Mouse (Mus musculus) lung, adult 2 months (tissue): ENCODE results near the gene Hoxc6.

Experiments
- CTCF ChIP-seq: fragments of 200-500 bp; IDR thresholded peaks from 2 replicates; pipeline ENCODE4 v1.5.1; 2011; ENCODE audit warnings: mild to moderate bottlenecking, low read length, control low read depth; ENCODE audit not compliant: insufficient read depth
- POLR2A ChIP-seq: fragments of 200-500 bp; IDR thresholded peaks from 2 replicates; pipeline ENCODE4 v1.6.1; 2011; ENCODE audit warnings: low read depth, mild to moderate bottlenecking, control low read depth, low read length, borderline replicate concordance; ENCODE audit errors: extremely low read depth

DNA sequence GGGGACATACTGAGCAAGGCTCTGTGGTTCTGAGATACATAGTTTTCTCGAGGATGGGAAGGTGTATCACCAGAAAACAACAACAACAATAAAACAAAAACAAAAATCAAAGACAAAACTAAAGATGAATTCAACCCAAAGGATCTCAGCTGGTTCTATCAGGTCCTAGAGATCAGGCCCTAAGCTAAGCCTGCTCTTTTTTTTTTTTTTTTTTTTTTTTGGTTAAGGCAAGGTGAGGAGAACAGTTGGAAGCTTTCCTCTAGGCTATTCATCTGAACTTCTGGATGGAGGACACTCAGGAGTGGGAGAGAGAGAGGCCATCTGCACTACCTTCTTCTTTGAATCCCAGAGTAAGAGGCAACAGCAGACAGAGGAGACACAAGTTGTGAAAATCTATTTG, 39.5 kb downstream of the Hoxc6 start:
- TF ChIP-seq POLR2A (no peak), CTCF (no peak)
